Mouse (Mus musculus) common myeloid progenitor, adult 5-6 weeks (primary cell): Measurements from ENCODE around the gene Cd19. TPM values are rescaled to one million over a fixed set of nuclear protein-coding genes. Genes with fewer than 3 reads are reported as not detected.
"Not testable (repeated sequence)": the region's sequence is repeated elsewhere in the genome, so short reads cannot be mapped to it uniquely, and the experiment has no call there.

Experiments
- ATAC-seq: replicated peaks from 2 replicates; pipeline ENCODE4 v1.8.0; 2016; ENCODE audit warnings: low read depth, mild to moderate bottlenecking, moderate TSS enrichment, inconsistent platforms; ENCODE audit not compliant: poor library complexity, severe bottlenecking
- total RNA-seq: library from RNA; stranded (forward); fragments of 200-1000, 187-1606 nt; gene quantifications from 2 replicates; pipeline ENCODE4 v1.2.3, GENCODE M21; 2017

Cd19 gene
- total RNA-seq, 1 experiment from 2014 or later, result 0.32 TPM

DNA sequence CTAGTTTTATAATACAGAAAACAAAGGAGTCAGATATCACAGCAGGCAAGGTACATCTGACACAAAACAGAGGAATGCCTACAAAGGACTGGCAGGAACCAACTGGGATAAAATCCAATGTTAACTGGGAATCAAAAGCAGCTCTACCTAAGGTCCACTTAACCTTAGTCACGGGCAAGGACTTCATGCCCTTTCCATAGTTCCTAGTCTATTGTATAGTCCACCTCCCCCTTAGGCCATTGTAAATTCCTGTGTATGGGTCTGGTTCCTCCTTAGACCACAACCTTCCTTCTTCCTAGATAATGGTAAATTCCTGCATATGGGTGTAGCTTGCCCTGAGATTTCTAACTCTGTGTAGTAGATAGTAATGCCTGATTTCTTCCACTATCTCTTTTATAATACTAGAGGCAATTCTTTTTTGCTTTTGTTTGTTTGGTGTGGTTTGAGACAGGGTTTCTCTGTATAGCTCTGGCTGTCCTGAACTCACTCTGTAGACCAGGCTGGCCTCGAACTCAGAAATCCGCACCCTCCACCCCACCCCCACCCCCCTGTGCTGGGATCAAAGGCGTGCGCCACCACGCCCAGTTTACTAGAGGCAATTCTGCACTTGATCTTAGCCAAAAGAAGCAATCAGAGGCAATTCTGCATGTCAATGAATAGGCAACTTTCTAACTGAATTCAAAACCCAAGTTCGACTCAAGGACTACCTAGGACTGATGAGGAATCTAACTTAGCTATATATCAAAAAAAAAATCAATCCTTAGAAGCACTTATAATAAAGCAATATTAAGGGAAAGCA lies 22.4 kb downstream of the Cd19 start:
- not testable (repeated sequence) for ATAC-seq

DNA sequence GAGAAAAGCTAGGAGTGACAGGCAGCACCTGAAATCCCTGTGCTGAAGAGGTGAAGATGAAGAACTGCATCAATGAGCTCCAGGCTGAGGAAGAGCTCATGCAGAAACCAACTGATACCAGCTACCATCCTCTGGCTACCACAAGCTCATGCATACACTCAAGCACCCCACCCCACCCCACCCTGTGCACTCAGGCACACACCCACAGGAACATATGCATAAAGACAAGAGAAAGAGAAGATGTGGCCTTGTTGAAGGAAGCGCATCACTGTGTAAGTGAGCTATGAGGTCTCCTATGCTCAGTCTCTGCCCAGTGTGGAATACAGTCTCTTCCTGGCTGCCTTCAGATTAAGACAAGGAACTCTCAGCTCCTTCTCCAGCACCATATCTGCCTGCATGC lies 26.5 kb downstream of the Cd19 start:
- no peak for ATAC-seq

DNA sequence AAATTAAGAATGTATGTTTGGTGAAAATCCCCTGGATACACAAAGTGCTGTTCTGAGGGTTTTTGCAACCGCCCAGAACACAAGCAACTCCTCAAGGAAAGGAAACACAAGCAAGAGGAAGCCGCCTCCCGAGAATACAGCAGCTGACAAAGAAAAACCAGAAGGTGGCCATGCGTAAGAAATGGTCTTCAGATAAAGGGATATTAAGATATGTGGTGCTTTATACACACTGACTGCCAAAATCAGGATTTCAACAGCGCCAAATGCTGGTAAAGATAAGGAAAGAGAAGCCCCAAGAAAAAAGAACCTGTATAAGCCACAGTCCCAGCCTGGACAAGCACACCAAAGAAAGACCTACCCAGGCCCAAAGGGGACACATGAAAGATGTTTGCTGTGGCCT lies 31.1 kb downstream of the Cd19 start:
- no peak for ATAC-seq

DNA sequence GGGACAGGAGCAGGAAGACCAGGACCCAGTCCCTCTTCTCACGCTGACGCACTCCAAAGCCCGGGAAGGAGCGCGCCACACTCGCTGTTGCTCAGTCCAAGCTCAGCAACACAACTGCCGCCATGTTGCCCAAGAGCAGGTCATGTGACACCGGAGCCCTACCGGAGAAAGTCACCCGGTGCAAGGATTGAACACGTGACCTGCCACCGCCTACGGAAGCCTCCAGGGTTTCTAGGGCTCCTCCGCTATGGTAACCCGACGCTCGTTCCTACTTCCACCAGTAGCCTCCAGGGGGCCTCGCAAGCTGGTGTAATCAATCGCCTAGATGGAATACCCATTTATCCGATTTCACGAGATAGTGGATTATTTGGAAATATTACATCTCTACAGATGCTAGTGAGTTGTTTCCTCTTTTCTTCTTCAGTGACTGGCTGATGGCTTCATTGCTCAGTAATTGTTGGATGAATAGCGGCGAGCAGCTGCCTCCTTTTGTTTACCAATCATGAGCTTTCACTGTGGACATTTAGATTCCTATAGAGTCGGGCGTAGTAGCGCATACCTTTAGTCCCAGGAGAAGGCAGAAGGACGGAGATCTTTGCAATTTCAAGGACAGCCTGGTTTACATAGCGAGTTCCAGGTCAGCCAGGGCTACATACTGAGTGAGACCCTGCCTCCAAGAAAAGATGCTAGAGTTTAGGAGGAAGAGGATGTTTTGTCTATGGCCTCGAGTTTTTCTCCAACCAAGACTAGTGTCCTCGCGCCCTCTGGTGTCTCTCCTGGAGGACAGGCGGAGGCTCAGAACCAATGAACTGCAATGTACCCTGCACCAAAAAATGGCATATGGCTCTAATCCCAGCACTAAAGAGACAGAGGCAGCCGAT lies 37.2 kb downstream of the Cd19 start, which contains the start of gene Spns1:
Gene Spns1, minus strand, starts transcription at position 173 of the 881 bp plus-strand sequence.
- ATAC-seq, result peak; percentile 91

DNA sequence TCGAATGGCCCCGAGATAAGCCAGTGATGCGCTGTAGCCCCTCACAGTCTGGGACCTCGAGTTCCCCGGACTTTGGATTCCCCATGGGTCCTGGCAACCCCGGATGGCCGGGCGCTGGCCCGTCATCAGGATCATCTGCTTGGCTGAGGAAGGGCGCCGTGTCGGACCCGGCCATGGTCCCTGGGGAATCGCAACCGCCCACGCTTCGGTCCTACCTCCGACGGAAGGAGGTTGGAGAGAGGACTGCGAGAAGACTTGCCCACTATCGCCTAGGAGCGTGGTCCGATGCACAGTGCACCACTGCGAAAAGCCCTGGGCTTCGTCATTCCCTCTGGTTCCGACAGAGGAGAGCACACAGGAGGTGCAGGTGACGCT lies 37.8 kb downstream of the Cd19 start:
- peak; percentile 16; the same call in 1 of the 2 replicates for ATAC-seq

DNA sequence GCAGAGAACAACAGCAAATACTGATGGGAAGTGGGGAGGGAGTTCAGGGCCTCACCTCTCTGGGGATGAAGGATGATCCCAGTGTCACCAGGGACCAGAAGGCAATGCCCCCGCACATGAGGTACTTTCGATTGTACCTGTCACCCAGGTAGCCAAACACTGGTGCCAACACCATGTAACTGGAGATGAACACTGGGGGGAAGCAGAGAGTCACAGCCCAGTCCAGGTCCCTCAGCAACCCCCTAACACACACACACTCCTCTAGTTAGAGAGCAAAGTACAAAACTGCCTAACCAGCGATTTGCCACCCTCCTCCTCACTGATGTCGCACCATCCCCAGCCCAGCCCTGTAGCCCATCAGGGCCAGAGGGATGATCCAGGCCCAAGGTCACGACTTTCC lies 39.7 kb downstream of the Cd19 start:
- no peak for ATAC-seq

DNA sequence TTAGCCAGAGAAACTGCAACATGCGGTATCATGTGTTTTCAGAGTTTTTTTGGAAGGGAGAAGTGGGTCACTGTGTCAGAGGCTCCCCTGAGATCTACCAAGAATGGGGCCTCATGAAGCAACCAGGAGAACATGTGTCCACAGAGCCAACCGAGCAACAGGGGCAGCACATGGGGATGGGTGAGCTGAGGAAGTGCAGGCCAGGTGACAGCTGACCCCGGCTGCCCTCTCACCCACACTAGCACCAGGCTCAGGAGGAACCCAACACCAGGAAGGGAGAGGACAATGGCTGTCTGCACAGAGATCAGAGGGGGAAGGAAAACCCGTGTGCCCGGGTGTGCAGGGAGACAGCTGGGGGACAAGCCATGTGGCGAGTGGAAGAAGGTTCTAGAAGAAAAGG lies 40.2 kb downstream of the Cd19 start:
- ATAC-seq, result no peak

DNA sequence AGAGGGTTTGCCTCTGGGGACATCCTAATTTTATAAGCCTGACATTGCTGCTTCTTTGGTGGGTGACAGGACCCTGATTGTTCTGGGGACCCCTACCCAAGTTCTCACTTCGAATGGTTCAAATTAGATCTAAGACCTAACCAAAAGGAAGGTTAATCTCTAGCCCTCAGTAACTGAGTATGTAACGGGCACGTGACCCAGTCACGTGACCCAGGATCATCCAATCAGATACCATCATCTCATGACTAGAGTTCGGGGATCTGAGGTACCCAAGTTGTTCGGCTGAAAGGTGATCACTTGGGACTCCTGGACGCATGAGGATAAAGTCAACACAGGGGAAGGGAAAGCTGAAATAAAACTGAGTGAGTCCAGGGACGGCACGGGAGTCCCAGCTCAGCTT lies 41.7 kb downstream of the Cd19 start:
- ATAC-seq, result no peak

DNA sequence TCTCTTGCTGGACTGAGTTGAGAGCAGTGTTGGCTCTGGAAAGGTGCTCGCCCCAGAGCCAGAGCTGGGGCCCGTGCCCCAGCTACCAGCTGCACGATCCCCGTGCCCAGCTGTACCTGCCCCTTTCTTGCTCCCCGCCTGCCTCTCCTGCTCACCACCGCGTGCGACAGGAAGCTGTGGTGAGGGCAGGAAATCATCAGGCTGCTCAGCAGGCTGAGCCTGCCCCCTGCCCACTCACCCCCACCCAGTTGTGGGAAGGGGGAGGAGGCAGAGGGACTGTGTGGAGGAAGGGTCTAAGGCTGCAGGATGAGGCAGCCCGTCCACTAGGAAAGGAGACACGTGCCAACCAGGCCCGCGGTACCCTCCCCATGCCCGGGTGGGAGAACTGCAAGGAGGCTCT lies 45.3 kb downstream of the Cd19 start, which contains the start of gene Lat:
Gene Lat, minus strand, starts transcription at position 178 of the 400 bp plus-strand sequence.
- peak; percentile 92 for ATAC-seq

DNA sequence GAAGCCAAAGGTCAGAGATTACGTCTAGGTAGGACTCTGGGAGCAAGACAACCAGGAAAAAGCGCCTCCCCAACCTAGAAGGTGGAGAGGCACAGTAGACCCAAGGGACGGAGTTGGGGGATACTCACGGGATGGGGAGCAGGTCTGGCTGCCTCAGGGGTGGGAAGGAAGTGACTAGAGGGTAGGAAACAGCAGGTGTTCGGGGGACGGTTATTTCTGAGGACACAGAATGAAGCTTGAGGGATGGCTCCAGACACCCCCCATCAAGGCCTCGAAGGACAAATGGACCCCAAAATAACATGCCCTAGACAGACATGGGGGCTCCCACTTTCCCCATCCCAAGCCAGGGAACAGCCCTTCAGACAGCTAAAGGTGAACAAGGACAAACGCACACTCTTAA lies 46.3 kb downstream of the Cd19 start:
- ATAC-seq, result no peak

DNA sequence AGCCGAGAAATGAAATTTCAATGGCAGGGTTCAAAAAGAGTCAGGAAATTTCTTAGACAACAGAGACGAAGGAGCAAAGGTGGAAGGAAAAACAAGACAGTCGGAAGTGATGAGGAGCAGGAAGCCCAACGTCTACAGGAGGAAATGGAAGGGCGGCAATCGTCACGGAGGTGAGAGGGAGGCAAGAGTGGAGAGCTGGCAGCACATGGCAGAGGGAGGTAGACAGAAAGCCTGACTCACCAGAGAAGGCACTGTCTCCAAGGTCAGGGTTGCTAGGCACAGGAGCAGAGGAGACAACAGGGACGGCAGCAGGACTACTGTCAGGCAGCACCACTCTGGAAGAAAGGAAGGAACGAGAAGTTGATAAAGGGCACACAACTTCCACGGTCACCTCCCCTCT lies 47.1 kb downstream of the Cd19 start:
- no peak for ATAC-seq

DNA sequence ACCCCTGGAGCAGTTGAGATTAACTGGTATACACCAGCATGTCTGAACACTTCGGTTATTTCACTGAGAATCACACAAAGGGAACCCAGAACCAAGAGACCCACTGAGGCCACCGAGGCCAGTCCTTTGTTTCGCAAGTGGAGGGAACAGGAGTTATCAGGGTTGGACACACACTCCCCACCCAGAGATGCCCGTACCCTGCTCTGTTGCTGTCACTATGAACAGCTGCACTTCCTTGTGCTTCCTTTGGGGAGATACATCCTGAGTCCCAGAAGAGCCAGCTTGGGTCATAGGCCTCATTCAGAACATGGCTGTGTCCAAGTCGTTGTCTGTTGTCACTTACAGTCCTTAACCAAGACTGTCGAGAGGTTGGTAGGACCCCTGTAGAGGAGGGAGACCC lies 51.7 kb downstream of the Cd19 start:
- ATAC-seq, result no peak

DNA sequence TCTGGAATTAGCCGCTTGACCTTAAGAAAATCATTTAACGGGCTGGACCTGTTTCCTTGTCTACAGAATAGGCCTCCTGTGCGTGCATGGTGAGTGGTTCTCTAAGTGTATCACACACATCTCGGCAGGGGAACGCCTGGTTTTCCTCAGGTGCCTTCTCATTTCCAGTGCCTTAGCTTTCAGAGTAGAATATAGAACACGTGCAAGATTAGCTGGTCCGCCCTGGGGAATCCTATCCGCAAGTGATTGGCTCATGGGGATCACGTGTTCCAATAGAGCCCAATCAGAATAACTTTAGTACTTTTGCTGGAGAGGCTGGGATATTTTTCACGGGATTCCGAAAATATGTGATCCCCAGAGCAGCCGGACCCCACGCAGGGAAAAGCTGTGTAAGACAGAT lies 55.6 kb downstream of the Cd19 start:
- ATAC-seq, result no peak

Other genes with a start within 250 kb of the Cd19 start
- 61.5 and 76.0 TPM in 2 replicates for gene Xpo6, start 214.4 kb downstream of the Cd19 start, total RNA-seq
- 5.2 and 5.7 TPM in 2 replicates for gene Sbk1, start 142.3 kb downstream of the Cd19 start, total RNA-seq
- 16.4 and 22.4 TPM in 2 replicates for gene Lat, start 45.3 kb downstream of the Cd19 start, total RNA-seq
- 5.6 and 11.3 TPM in 2 replicates for gene Spns1, start 37.4 kb downstream of the Cd19 start, total RNA-seq
- 18.2 and 24.4 TPM in 2 replicates for gene Nfatc2ip, start 18.2 kb downstream of the Cd19 start, total RNA-seq
- gene Rabep2, start 13.9 kb upstream of the Cd19 start, total RNA-seq, result 22.5 and 23.1 TPM in 2 replicates
- gene Atp2a1, start 48.2 kb upstream of the Cd19 start, total RNA-seq, result 0.41 TPM in 1 of 2 replicates, not detected in the other
- 16.6 and 17.3 TPM in 2 replicates for gene Sh2b1, start 60.5 kb upstream of the Cd19 start, total RNA-seq
- gene Tufm, start 72.5 kb upstream of the Cd19 start, total RNA-seq, result 92.3 and 108 TPM in 2 replicates
- 37.0 and 51.1 TPM in 2 replicates for gene Atxn2l, start 88.5 kb upstream of the Cd19 start, total RNA-seq
- 231 and 257 TPM in 2 replicates for gene Eif3c, start 151.5 kb upstream of the Cd19 start, total RNA-seq
- gene Apobr, start 170.1 kb upstream of the Cd19 start, total RNA-seq, result 5.7 and 6.5 TPM in 2 replicates
- gene Cln3, start 170.9 kb upstream of the Cd19 start, total RNA-seq, result 18.1 and 21.2 TPM in 2 replicates
- gene Il27, start 180.1 kb upstream of the Cd19 start, total RNA-seq, result 0.23 TPM in 1 of 2 replicates, not detected in the other
- 2.5 and 2.8 TPM in 2 replicates for gene Nupr1, start 216.0 kb upstream of the Cd19 start, total RNA-seq
- gene Sgf29, start 234.4 kb upstream of the Cd19 start, total RNA-seq, result 40.8 and 51.8 TPM in 2 replicates